Mouse (Mus musculus) forebrain, embryonic 15.5 days (tissue): ENCODE results near the gene Rps19. TPM values are rescaled to one million over a fixed set of nuclear protein-coding genes. Genes with fewer than 3 reads are reported as not detected.
"Not testable (repeated sequence)": the region's sequence is repeated elsewhere in the genome, so short reads cannot be mapped to it uniquely, and the experiment has no call there.

ENCODE experiments used
- ATAC-seq: fragments of 200-750 bp; cut with Nextera tagmentation; replicated peaks from 2 replicates; pipeline ENCODE4 v1.8.0; 2017; ENCODE audit warnings: mild to moderate bottlenecking, moderate TSS enrichment, moderate library complexity
- H3K27ac ChIP-seq: fragments of 300-500 bp; sonication (generic); replicated peaks from 2 replicates; pipeline ENCODE4 v1.5.1; 2015; ENCODE audit warnings: mild to moderate bottlenecking, inconsistent platforms
- H3K27me3 ChIP-seq: fragments of 300-500 bp; sonication (generic); 2 replicates; pipeline ENCODE4 v1.6.1; 2015; ENCODE audit warnings: inconsistent platforms
- H3K36me3 ChIP-seq: fragments of 300-500 bp; sonication (generic); 2 replicates; pipeline ENCODE4 v1.6.1; 2015; ENCODE audit warnings: mild to moderate bottlenecking, inconsistent platforms
- H3K4me1 ChIP-seq: fragments of 300-500 bp; sonication (generic); 2 replicates; pipeline ENCODE4 v1.6.1; 2015; ENCODE audit warnings: inconsistent platforms
- H3K4me2 ChIP-seq: fragments of 300-500 bp; sonication (generic); replicated peaks from 2 replicates; pipeline ENCODE4 v1.6.1; 2015; ENCODE audit warnings: mild to moderate bottlenecking, inconsistent platforms
- H3K4me3 ChIP-seq: fragments of 300-500 bp; sonication (generic); 2 replicates; pipeline ENCODE4 v1.5.1; 2015; ENCODE audit warnings: mild to moderate bottlenecking, inconsistent platforms
- H3K9ac ChIP-seq: fragments of 300-500 bp; sonication (generic); replicated peaks from 2 replicates; pipeline ENCODE4 v1.6.1; 2015; ENCODE audit warnings: mild to moderate bottlenecking, inconsistent platforms
- H3K9me3 ChIP-seq: fragments of 300-500 bp; sonication (generic); 2 replicates; pipeline ENCODE4 v1.6.1; 2016; ENCODE audit warnings: inconsistent platforms
- WGBS: fragments of 180-500 bp; shearing (Covaris S2); methylation state at CpG from one replicate; pipeline ENCODE4 v1.1.7; 2015; ENCODE audit warnings: mixed read lengths; 5-methylcytosine and 5-hydroxymethylcytosine counted together
- polyA plus RNA-seq: library from polyadenylated mRNA; unstranded; fragments of >200 nt; fragmentation: Nextera tagmentation; extraction: Ambion mirVana; gene quantifications from 2 replicates; pipeline ENCODE4 v1.2.1, GENCODE M21; 2015

The Rps19 gene
- polyA plus RNA-seq, 1 experiment from 2014 or later, result 1,460 TPM

DNA sequence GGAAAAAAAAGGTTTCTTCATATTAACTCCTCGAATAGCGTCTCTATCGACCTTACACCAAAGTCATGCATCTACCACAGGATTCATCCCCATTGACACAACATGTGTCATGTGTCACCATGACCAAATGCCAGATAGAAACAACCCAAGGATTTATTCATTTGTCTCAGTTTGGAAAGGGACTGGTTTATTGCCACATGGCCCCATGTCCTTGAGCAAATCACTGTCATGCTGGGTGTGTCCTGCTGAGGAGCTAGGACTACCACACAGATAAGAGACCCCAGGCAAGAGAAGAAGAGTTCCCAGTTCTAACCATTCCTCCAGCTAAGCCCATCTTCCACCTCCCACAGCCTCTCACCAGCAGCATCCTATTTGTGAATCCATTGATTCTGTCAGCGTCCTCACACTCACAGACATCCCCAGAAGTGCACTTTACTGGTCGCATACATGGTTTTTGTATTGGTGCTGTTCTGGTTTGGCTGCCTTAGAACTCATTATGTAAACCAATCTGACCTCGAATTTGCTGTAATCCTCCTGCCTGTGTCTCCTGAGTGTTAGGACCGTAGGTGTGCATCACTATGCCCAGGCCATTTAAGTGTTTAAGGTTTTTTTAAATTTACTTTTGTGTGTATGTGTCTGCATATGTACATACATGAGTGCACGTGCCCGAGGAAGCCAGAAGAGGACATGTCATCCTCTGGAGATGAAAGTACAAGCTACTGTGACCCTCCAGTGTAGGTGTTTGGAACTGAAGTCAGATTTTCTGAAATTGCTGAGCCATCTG is 1.6 kb upstream of the Rps19 start:
- H3K9ac ChIP-seq, result no peak overlapping the region
- WGBS, result 91% methylated on average over 9 of the region's 9 CpGs
- no peak for ATAC-seq
- H3K4me1 ChIP-seq, result peaks cover 26% of the 10 kb centered on the region
- no peak overlapping the region for H3K4me3 ChIP-seq
- H3K27me3 ChIP-seq, result no peaks in the 10 kb centered on the region
- no peaks in the 10 kb centered on the region for H3K9me3 ChIP-seq
- no peak overlapping the region for H3K4me2 ChIP-seq
- no peak overlapping the region for H3K27ac ChIP-seq
- H3K36me3 ChIP-seq, result peaks cover 17% of the 10 kb centered on the region

- Histone ChIP-seq H3K27me3 (no peaks in the 10 kb centered on the region), H3K4me1 (peaks cover 29% of the 10 kb centered on the region), H3K9ac (peak overlapping the region; percentile 100), H3K9me3 (no peaks in the 10 kb centered on the region), H3K27ac (peak overlapping the region; percentile 94), H3K4me2 (peak overlapping the region; percentile 74), H3K4me3 (peak overlapping the region; percentile 96), H3K36me3 (peaks cover 37% of the 10 kb centered on the region)
- no peak; the same call in 1 of the 2 replicates for ATAC-seq
- under 1% methylated on average over 47 of the region's 47 CpGs for WGBS
These were observed 621 bp downstream of the Rps19 start for GRCm38 (mm10) chr7:24884693-24885291.

DNA sequence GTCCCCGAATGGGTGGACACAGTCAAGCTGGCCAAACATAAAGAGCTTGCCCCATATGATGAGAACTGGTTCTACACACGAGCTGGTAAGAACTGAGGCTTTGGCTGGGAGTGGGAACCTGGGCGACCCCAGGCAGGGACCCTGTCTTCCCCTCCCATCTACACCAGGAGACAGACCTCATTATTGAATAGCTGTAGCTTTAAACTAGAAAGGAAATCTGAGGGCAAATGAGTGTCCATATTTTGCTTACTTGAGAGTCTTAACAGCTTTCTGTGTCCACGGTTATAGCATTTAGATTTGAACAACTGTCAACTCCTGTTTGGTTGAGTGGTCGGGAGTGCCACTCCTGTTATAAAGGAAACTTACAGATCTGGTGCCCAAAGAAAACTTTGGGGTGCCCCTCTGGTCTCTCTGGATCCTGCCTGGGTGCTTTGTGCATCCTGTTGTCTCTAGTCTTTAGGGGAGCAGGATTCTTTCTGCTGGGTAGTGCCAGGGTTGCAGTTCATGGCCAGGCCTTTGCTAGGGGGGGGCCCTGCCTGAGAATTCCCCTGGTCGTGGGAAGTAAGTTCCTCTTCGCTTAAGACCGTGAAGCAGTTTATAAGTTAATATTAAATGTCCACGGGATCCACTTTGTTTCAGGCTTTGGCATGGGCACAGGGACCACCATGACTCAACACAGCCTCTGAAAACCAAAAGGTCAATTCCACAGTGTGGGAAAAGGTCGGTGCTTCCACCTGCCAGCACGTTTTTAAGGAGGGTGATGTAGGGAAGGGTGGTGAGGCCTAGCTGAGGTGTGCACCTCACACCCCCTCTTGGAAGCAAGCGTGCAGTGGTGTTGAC is 1.5 kb downstream of the Rps19 start:
- H3K27ac ChIP-seq, result no peak overlapping the region
- peak overlapping the region; percentile 96 for H3K4me3 ChIP-seq
- no peaks in the 10 kb centered on the region for H3K9me3 ChIP-seq
- 43% methylated on average over 12 of the region's 12 CpGs for WGBS
- peak overlapping the region; percentile 100 for H3K9ac ChIP-seq
- H3K4me2 ChIP-seq, result peak overlapping the region; percentile 74
- peaks cover 41% of the 10 kb centered on the region for H3K36me3 ChIP-seq
- H3K27me3 ChIP-seq, result no peaks in the 10 kb centered on the region
- peaks cover 29% of the 10 kb centered on the region for H3K4me1 ChIP-seq
- no peak for ATAC-seq

GRCm38 (mm10) chr7:24886308-24886633 is 2.1 kb downstream of the Rps19 start:
- peaks cover 29% of the 10 kb centered on the region for H3K4me1 ChIP-seq
- ATAC-seq, result no peak
- WGBS, result 65% methylated on average over 4 of the region's 4 CpGs
- H3K9me3 ChIP-seq, result no peaks in the 10 kb centered on the region
- peaks cover 47% of the 10 kb centered on the region for H3K36me3 ChIP-seq
- no peak overlapping the region for H3K27ac ChIP-seq
- H3K27me3 ChIP-seq, result no peaks in the 10 kb centered on the region
- H3K4me3 ChIP-seq, result peak overlapping the region; percentile 96
- H3K4me2 ChIP-seq, result peak overlapping the region; percentile 74
- peak overlapping the region; percentile 100 for H3K9ac ChIP-seq

GRCm38 (mm10) chr7:24887096-24887495 is 2.9 kb downstream of the Rps19 start:
- Histone ChIP-seq H3K9me3 (no peaks in the 10 kb centered on the region), H3K4me2 (no peak overlapping the region), H3K4me3 (no peak overlapping the region), H3K36me3 (peaks cover 49% of the 10 kb centered on the region), H3K4me1 (peaks cover 29% of the 10 kb centered on the region), H3K27me3 (no peaks in the 10 kb centered on the region), H3K27ac (no peak overlapping the region), H3K9ac (peak overlapping the region; percentile 14; the same call in 1 of the 2 replicates)
- no peak for ATAC-seq
- whole genome bisulfite sequencing, result 49% methylated on average over 4 of the region's 4 CpGs

DNA sequence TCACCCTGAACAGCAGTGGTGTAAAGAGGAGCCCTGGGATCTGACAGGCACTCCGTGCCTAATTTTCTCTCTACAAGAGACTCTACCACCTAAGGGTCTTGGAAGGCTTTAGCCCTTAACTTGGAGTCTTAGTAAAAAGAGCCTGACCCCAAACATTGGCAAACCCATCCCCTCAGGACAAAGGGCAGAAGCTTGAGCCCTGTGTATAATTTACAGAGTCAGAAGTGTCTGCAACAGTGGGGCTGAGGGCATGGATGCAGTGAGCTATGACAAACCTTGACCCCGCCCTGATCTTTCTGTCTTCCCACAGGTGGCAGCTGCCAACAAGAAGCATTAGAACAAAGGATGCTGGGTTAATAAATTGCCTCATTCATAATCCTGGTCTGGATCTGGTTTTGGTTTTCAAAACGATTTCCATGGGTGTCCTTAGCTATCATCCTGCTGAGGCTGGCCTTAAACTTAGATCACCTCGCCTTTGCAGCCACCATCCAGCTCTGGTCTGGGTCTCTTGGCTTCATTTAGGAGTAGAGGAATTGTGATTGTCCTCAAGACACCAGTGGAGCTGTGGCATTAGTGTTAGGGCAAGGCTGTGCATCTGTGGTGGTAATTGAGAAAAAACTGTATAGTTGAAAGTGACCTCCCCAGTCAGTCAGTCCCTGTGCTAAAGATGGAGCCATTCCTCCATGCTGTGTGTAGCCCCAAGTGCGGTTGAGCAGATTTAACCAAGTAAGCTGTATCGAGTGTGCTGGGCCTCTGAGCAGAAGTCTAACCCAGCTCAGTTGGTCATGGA is 5.5 kb downstream of the Rps19 start:
- Histone ChIP-seq H3K4me3 (no peak overlapping the region), H3K4me1 (peaks cover 29% of the 10 kb centered on the region), H3K27me3 (no peaks in the 10 kb centered on the region), H3K36me3 (peaks cover 49% of the 10 kb centered on the region), H3K4me2 (no peak overlapping the region), H3K9ac (no peak overlapping the region), H3K9me3 (no peaks in the 10 kb centered on the region), H3K27ac (no peak overlapping the region)
- WGBS, result 75% methylated on average over 6 of the region's 6 CpGs
- ATAC-seq, result 0 out of 2 replicates have a peak, but pooled peaks have one; percentile 14

DNA sequence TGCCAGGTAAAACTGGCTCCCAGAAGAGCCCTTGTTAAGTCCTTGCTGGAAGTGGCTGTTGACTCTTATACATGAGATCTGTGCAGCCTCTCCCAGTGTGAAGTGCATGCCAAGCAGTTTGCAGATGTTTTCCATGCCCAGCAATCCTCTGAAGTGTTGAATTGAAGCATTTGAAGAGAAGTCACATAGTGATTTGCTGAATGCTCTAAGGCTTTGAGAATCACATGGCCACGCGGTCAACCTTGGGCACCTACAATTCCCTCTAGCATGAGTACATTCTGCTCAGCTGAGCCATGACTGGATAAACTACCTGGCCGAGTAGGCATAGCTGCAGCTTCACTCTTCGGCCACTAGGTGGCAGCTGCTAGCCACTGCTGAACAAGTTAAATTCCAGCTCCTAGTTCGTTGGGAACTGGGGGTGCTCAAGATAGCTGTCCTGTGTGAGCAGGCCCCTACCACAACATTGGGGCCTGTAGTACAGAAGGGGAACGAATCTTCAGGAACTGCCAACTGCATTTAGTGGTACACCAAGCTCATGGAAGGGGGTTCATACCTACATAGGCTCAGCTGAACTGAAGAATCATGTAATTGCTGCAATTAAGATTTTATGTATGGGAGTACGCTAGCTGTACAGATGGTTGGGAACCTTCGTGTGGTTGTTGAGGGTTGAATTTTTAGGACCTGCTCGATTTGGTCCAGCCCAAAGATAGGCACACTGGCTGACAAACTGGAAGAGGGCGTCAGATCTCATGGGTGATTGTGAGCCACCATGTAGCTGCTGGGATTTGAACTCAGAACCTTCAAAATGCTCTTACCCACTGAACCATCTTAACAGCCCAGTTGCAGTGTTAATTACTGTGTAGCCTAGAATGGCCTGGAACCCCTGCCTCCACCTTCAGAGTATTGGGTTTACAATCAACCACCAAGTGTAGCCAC is 6.4 kb downstream of the Rps19 start:
- peak; percentile 67 for ATAC-seq
- Histone ChIP-seq H3K4me3 (no peak overlapping the region), H3K36me3 (peaks cover 49% of the 10 kb centered on the region), H3K27me3 (no peaks in the 10 kb centered on the region), H3K4me2 (no peak overlapping the region), H3K9me3 (no peaks in the 10 kb centered on the region), H3K9ac (no peak overlapping the region), H3K4me1 (peaks cover 23% of the 10 kb centered on the region), H3K27ac (no peak overlapping the region)
- WGBS, result 32% methylated on average over 10 of the region's 10 CpGs

DNA sequence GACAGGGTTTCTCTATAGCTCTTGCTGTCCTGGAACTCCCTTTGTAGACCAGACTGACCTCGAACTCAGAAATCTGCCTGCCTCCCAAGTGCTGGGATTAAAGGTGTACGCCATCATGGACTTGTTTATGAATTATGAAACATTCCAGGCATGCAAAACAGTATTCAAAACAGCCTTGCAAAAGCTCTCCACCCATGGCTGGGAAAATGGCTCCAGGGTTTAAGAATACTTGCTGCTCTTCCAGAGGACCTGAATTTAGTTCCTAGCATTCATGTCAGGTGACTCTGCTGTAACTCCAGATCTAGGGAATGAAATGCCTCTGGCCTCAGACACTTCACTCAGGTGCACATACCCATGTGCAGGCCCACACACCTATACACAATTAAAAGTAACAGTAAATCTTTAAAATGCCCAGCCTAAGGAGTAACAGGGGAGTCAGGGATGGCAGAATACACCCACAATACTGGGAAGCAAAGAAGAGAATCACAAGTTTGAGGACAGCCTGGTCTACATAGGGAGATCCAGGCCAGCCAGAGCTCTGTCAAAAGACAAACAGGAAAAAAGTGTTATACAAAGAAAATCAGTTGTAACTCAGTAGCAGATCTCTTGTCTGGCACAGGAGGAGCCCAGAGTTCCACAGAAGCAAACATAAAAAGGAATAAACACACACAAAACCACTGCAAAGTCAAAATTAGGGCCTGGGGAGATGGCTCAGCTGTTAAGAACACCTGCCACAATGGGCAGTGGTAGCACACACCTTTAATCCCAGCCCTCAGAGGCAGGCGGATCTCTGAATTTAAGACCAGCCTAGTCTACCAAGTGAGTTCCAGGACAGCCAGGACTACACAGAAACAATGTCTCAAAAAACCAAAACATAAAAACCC is 7.3 kb downstream of the Rps19 start:
- 77% methylated on average over 3 of the region's 3 CpGs for WGBS
- Histone ChIP-seq H3K36me3 (peaks cover 43% of the 10 kb centered on the region), H3K9ac (no peak overlapping the region)

GRCm38 (mm10) chr7:24892125-24892583 is 8.0 kb downstream of the Rps19 start:
- WGBS, result 82% methylated on average over 2 of the region's 2 CpGs
- H3K27me3 ChIP-seq, result no peaks in the 10 kb centered on the region
- H3K4me1 ChIP-seq, result peaks cover 7% of the 10 kb centered on the region
- H3K9ac ChIP-seq, result no peak overlapping the region
- no peak overlapping the region for H3K27ac ChIP-seq
- no peak overlapping the region for H3K4me2 ChIP-seq
- H3K9me3 ChIP-seq, result no peaks in the 10 kb centered on the region
- no peak for ATAC-seq
- H3K36me3 ChIP-seq, result peaks cover 36% of the 10 kb centered on the region
- no peak overlapping the region for H3K4me3 ChIP-seq

More for the DNA sequence above, 7.3 kb downstream of the Rps19 start:
- no peak overlapping the region for H3K4me3 ChIP-seq
- no peak for ATAC-seq
- peaks cover 14% of the 10 kb centered on the region for H3K4me1 ChIP-seq
- no peak overlapping the region for H3K27ac ChIP-seq
- no peaks in the 10 kb centered on the region for H3K27me3 ChIP-seq
- H3K4me2 ChIP-seq, result no peak overlapping the region
- no peaks in the 10 kb centered on the region for H3K9me3 ChIP-seq

DNA sequence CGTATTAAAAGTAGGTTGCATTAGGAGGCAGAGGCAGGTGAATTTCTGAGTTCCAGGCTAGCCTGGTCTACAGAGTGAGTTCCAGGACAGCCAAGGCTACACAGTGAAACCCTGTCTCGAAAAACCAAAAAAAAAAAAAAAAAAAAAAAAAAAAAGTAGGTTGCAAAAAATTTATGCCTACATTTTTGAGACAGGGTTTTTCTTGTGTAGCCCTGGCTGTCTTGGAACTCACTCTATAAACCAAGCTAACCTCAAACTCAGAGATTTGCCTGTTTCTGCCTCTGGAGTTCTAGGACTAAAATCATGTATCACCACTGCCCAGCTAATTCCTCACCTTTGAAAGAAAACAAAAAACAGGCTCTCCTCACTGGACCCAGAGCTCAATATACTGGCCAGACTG is 11.6 kb downstream of the Rps19 start:
- H3K4me2 ChIP-seq, H3K27me3 ChIP-seq, H3K4me3 ChIP-seq, H3K27ac ChIP-seq, H3K36me3 ChIP-seq, ATAC-seq, H3K9ac ChIP-seq, H3K9me3 ChIP-seq, H3K4me1 ChIP-seq: not testable (repeated sequence)
- 92% methylated on average over 2 of the region's 2 CpGs for whole genome bisulfite sequencing
